Mouse (Mus musculus) limb, embryonic 15.5 days (tissue): ENCODE measurements around the gene Cd4. TPM values are rescaled to one million over a fixed set of nuclear protein-coding genes. Genes with fewer than 3 reads are reported as not detected.

ENCODE experiments used
- ATAC-seq: fragments of 200-750 bp; cut with Nextera tagmentation; 2 replicates; pipeline ENCODE4 v1.8.0; 2017; ENCODE audit warnings: low read depth, moderate TSS enrichment; ENCODE audit not compliant: insufficient number of reproducible peaks, low FRiP score, low TSS enrichment
- H3K27ac ChIP-seq: fragments of 300-500 bp; sonication (generic); 2 replicates; pipeline ENCODE4 v1.5.1; 2015; ENCODE audit warnings: moderate library complexity, mild to moderate bottlenecking, inconsistent platforms
- H3K27me3 ChIP-seq: fragments of 300-500 bp; sonication (generic); 2 replicates; pipeline ENCODE4 v1.6.1; 2015; ENCODE audit warnings: inconsistent platforms
- H3K36me3 ChIP-seq: fragments of 300-500 bp; sonication (generic); 2 replicates; pipeline ENCODE4 v1.6.1; 2015; ENCODE audit warnings: inconsistent platforms
- H3K4me1 ChIP-seq: fragments of 300-500 bp; sonication (generic); 2 replicates; pipeline ENCODE4 v1.6.1; 2015; ENCODE audit warnings: inconsistent platforms
- H3K4me2 ChIP-seq: fragments of 300-500 bp; sonication (generic); 2 replicates; pipeline ENCODE4 v1.6.1; 2015; ENCODE audit warnings: mild to moderate bottlenecking, inconsistent platforms
- H3K4me3 ChIP-seq: fragments of 300-500 bp; sonication (generic); 2 replicates; pipeline ENCODE4 v1.5.1; 2015; ENCODE audit warnings: mild to moderate bottlenecking, inconsistent platforms
- H3K9ac ChIP-seq: fragments of 300-500 bp; sonication (generic); 2 replicates; pipeline ENCODE4 v1.6.1; 2015; ENCODE audit warnings: inconsistent platforms
- H3K9me3 ChIP-seq: fragments of 300-500 bp; sonication (generic); 2 replicates; pipeline ENCODE4 v1.6.1; 2016; ENCODE audit warnings: inconsistent platforms
- WGBS: fragments of 180-500 bp; shearing (Covaris S2); methylation state at CpG from one replicate; pipeline ENCODE4 v1.1.7; 2015; 5-methylcytosine and 5-hydroxymethylcytosine counted together
- polyA plus RNA-seq: library from polyadenylated mRNA; unstranded; fragments of >200 nt; fragmentation: Nextera tagmentation; extraction: Ambion mirVana; gene quantifications from 2 replicates; pipeline ENCODE4 v1.2.1, GENCODE M21; 2015

Cd4 gene
- polyA plus RNA-seq, 1 experiment from 2014 or later = 0.24 TPM

GRCm38 (mm10) chr6:124874348-124874747 is 13.7 kb downstream of the Cd4 start:
- no peaks in the 10 kb centered on the region for H3K9me3 ChIP-seq
- no peak for ATAC-seq
- H3K27ac ChIP-seq = no peak overlapping the region
- H3K4me1 ChIP-seq = no peaks in the 10 kb centered on the region
- H3K4me2 ChIP-seq = no peak overlapping the region
- H3K27me3 ChIP-seq = no peaks in the 10 kb centered on the region
- H3K36me3 ChIP-seq = no peaks in the 10 kb centered on the region
- H3K9ac ChIP-seq = no peak overlapping the region
- WGBS = 42% methylated on average over 2 of the region's 3 CpGs
- H3K4me3 ChIP-seq = no peak overlapping the region

GRCm38 (mm10) chr6:124866560-124866959 is 21.5 kb downstream of the Cd4 start:
- no peaks in the 10 kb centered on the region for H3K36me3 ChIP-seq
- WGBS = 55% methylated on average over 6 of the region's 7 CpGs
- no peaks in the 10 kb centered on the region for H3K9me3 ChIP-seq
- no peak overlapping the region for H3K4me3 ChIP-seq
- no peak overlapping the region for H3K9ac ChIP-seq
- no peak overlapping the region for H3K4me2 ChIP-seq
- ATAC-seq = no peak
- H3K4me1 ChIP-seq = peaks cover 32% of the 10 kb centered on the region
- H3K27ac ChIP-seq = no peak overlapping the region
- H3K27me3 ChIP-seq = no peaks in the 10 kb centered on the region

GRCm38 (mm10) chr6:124865766-124866362 is 22.2 kb downstream of the Cd4 start:
- no peak overlapping the region for H3K27ac ChIP-seq
- WGBS = 30% methylated on average over 17 of the region's 18 CpGs
- no peak overlapping the region for H3K9ac ChIP-seq
- no peak overlapping the region for H3K4me3 ChIP-seq
- no peak for ATAC-seq
- no peaks in the 10 kb centered on the region for H3K27me3 ChIP-seq
- no peaks in the 10 kb centered on the region for H3K36me3 ChIP-seq
- no peaks in the 10 kb centered on the region for H3K9me3 ChIP-seq
- H3K4me1 ChIP-seq = peaks cover 39% of the 10 kb centered on the region
- no peak overlapping the region for H3K4me2 ChIP-seq

GRCm38 (mm10) chr6:124863658-124864298 is 24.2 kb downstream of the Cd4 start, which contains the start of gene Gpr162:
Gpr162 (minus strand) TSS chr6:124863983.
- under 1% methylated on average over 34 of the region's 43 CpGs for WGBS
- H3K4me2 ChIP-seq = peak within 1 kb of the TSS; percentile 93
- peak within 1 kb of the TSS; percentile 52 for H3K4me3 ChIP-seq
- H3K27ac ChIP-seq = peak within 1 kb of the TSS; percentile 33; the same call in 1 of the 2 replicates
- H3K9ac ChIP-seq = peak within 1 kb of the TSS; percentile 50
- H3K4me1 ChIP-seq = peaks cover 52% of the 10 kb centered on the region
- H3K9me3 ChIP-seq = no peaks in the 10 kb centered on the region
- no peaks in the 10 kb centered on the region for H3K36me3 ChIP-seq
- H3K27me3 ChIP-seq = no peaks in the 10 kb centered on the region
- peak; percentile 52; the same call in 1 of the 2 replicates for ATAC-seq

GRCm38 (mm10) chr6:124863125-124863657 is 24.8 kb downstream of the Cd4 start:
- Histone ChIP-seq H3K9ac (no peak overlapping the region), H3K27ac (peak overlapping the region; percentile 22; the same call in 1 of the 2 replicates), H3K27me3 (no peaks in the 10 kb centered on the region), H3K9me3 (no peaks in the 10 kb centered on the region), H3K4me1 (peaks cover 57% of the 10 kb centered on the region), H3K4me2 (peak overlapping the region; percentile 93), H3K36me3 (no peaks in the 10 kb centered on the region), H3K4me3 (peak overlapping the region; percentile 52)
- WGBS = under 1% methylated on average over 10 of the region's 16 CpGs
- no peak for ATAC-seq

- Histone ChIP-seq H3K4me1 (peaks cover 63% of the 10 kb centered on the region), H3K4me2 (peak overlapping the region; percentile 93), H3K4me3 (peak overlapping the region; percentile 52), H3K27ac (no peak overlapping the region), H3K9me3 (no peaks in the 10 kb centered on the region), H3K9ac (no peak overlapping the region), H3K27me3 (no peaks in the 10 kb centered on the region), H3K36me3 (no peaks in the 10 kb centered on the region)
- no peak for ATAC-seq
- WGBS = 9% methylated on average over 8 of the region's 8 CpGs
Measured at GRCm38 (mm10) chr6:124862406-124863124, 25.5 kb downstream of the Cd4 start.

- 43% methylated on average over 3 of the region's 3 CpGs for WGBS
- Histone ChIP-seq H3K27me3 (no peaks in the 10 kb centered on the region), H3K4me3 (no peak overlapping the region), H3K9ac (no peak overlapping the region), H3K9me3 (no peaks in the 10 kb centered on the region), H3K4me1 (peaks cover 63% of the 10 kb centered on the region), H3K27ac (no peak overlapping the region), H3K36me3 (no peaks in the 10 kb centered on the region), H3K4me2 (no peak overlapping the region)
- ATAC-seq = no peak
Measured at GRCm38 (mm10) chr6:124861802-124862201, 26.2 kb downstream of the Cd4 start.

GRCm38 (mm10) chr6:124861266-124861665 is 26.8 kb downstream of the Cd4 start:
- Histone ChIP-seq H3K4me1 (peaks cover 66% of the 10 kb centered on the region), H3K27me3 (no peaks in the 10 kb centered on the region), H3K4me3 (no peak overlapping the region), H3K9me3 (no peaks in the 10 kb centered on the region), H3K4me2 (no peak overlapping the region), H3K9ac (no peak overlapping the region), H3K27ac (no peak overlapping the region), H3K36me3 (no peaks in the 10 kb centered on the region)
- WGBS = 83% methylated on average over 19 of the region's 19 CpGs
- no peak for ATAC-seq

GRCm38 (mm10) chr6:124860511-124860910 is 27.5 kb downstream of the Cd4 start:
- Histone ChIP-seq H3K4me1 (peaks cover 68% of the 10 kb centered on the region), H3K27ac (peak overlapping the region; percentile 27; the same call in 1 of the 2 replicates), H3K36me3 (no peaks in the 10 kb centered on the region), H3K27me3 (no peaks in the 10 kb centered on the region), H3K9me3 (no peaks in the 10 kb centered on the region), H3K9ac (no peak overlapping the region), H3K4me2 (no peak overlapping the region), H3K4me3 (no peak overlapping the region)
- no peak for ATAC-seq
- 86% methylated on average over 9 of the region's 9 CpGs for whole genome bisulfite sequencing

- peak overlapping the region; percentile 27; the same call in 1 of the 2 replicates for H3K27ac ChIP-seq
- 0 out of 2 replicates have a peak overlapping the region, but pooled peaks have one; percentile 12 for H3K4me2 ChIP-seq
- no peak overlapping the region for H3K4me3 ChIP-seq
- H3K4me1 ChIP-seq = peaks cover 75% of the 10 kb centered on the region
- H3K9ac ChIP-seq = peak overlapping the region; percentile 10; the same call in 1 of the 2 replicates
- no peaks in the 10 kb centered on the region for H3K27me3 ChIP-seq
- WGBS = 9% methylated on average over 12 of the region's 12 CpGs
- ATAC-seq = no peak
- H3K9me3 ChIP-seq = no peaks in the 10 kb centered on the region
- H3K36me3 ChIP-seq = peaks cover 3% of the 10 kb centered on the region; the same call in 1 of the 2 replicates
Measured at GRCm38 (mm10) chr6:124859725-124860124, 28.3 kb downstream of the Cd4 start.

GRCm38 (mm10) chr6:124858561-124859318 is 29.3 kb downstream of the Cd4 start:
- Histone ChIP-seq H3K4me2 (peak overlapping the region; percentile 69), H3K27ac (no peak overlapping the region), H3K36me3 (peaks cover 10% of the 10 kb centered on the region; the same call in 1 of the 2 replicates), H3K4me3 (peak overlapping the region; percentile 87), H3K27me3 (no peaks in the 10 kb centered on the region), H3K9ac (no peak overlapping the region), H3K9me3 (no peaks in the 10 kb centered on the region), H3K4me1 (peaks cover 71% of the 10 kb centered on the region)
- 74% methylated on average over 27 of the region's 28 CpGs for WGBS
- no peak for ATAC-seq
